Mouse (Mus musculus) monocyte, adult 59 days (primary cell): ENCODE results near the gene Omg. TPM values are rescaled to one million over a fixed set of nuclear protein-coding genes. Genes with fewer than 3 reads are reported as not detected.

Experiments used
- total RNA-seq, 2 experiments: library from RNA; stranded (reverse); gene quantifications; one replicate each; pipeline ENCODE4 v1.2.4; 2023

Gene Omg
- total RNA-seq = under 1 TPM; 0.42 to 0.70 TPM

GRCm38 (mm10) chr11:79503845-79504244 is at the start of gene Omg:
Omg (minus strand) TSS chr11:79504084.

GRCm38 (mm10) chr11:79530333-79530761 is 26.5 kb upstream of the Omg start, which contains the start of the genes Evi2 and Evi2a:
Evi2 (minus strand) TSS chr11:79530589.
Evi2a (minus strand) TSS chr11:79530609.

GRCm38 (mm10) chr11:79523560-79524309 is 19.9 kb upstream of the Omg start, which contains the start of gene Evi2b:
Evi2b (minus strand) TSS chr11:79523762.

Other genes starting within 250 kb of the Omg start
- 100 to 1,000 TPM; 334 TPM for gene Wsb1, start 249.4 kb downstream of the Omg start, total RNA-seq
- 1 to 10 TPM; 1.8 to 2.2 TPM for gene Gm9964, start 207.2 kb downstream of the Omg start, total RNA-seq
- gene Nf1, start 164.4 kb downstream of the Omg start, total RNA-seq = 10 to 100 TPM; 29.4 to 38.8 TPM
- gene Evi2b, start 19.7 kb upstream of the Omg start, total RNA-seq = 100 to 1,000 TPM; 269 to 299 TPM
- 10 to 100 TPM; 19.8 to 22.6 TPM for gene Evi2, start 26.5 kb upstream of the Omg start, total RNA-seq
- 100 to 1,000 TPM; 209 to 223 TPM for gene Evi2a, start 26.5 kb upstream of the Omg start, total RNA-seq
- gene Rab11fip4, start 87.1 kb upstream of the Omg start, total RNA-seq = 1 to 10 TPM; 2.5 to 2.7 TPM